Mouse (Mus musculus): ENCODE measurements around the gene Gm6760.

- TF ChIP-seq USF1 (IDR thresholded peaks at IDR 0.05; ENCODE audit: low read depth, low read length) (no peak), USF2 (conservative IDR thresholded peaks at IDR 0.05; ENCODE audit: low read depth, low read length) (no peak), ZKSCAN1 (IDR thresholded peaks at IDR 0.05; ENCODE audit: borderline replicate concordance, low read depth, low read length) (no peak), HCFC1 (IDR thresholded peaks at IDR 0.05; ENCODE audit: low read depth, low read length) (no peak), GABPA (IDR thresholded peaks at IDR 0.05; ENCODE audit: insufficient replicate concordance, low read depth, low read length) (no peak), CTCF (conservative IDR thresholded peaks at IDR 0.05 in 1 of 2, IDR thresholded peaks at IDR 0.05 in 1 of 2; ENCODE audit: low read depth in 2 of 2, low read length in 2 of 2) (no peak), MAX (IDR thresholded peaks at IDR 0.05; ENCODE audit: low read length) (no peak), CHD2 (IDR thresholded peaks at IDR 0.05; ENCODE audit: low read length) (no peak), ETS1 (conservative IDR thresholded peaks at IDR 0.05; ENCODE audit: low read depth, low read length) (no peak), EP300 (IDR thresholded peaks at IDR 0.05; ENCODE audit: low read length) (no peak)
These were observed 21.2 kb upstream of the Gm6760 start, which contains the start of gene 3830417A13Rik for GRCm38 (mm10) chrX:64173248-64173647.

Measured in CH12.LX (cell line).